Mouse (Mus musculus): ENCODE measurements around the gene Rgs7. TPM values are rescaled to one million over a fixed set of nuclear protein-coding genes. Genes with fewer than 3 reads are reported as not detected.

The Rgs7 gene
- polyA plus RNA-seq, 1 experiment: 0.42 TPM

- Histone ChIP-seq H3K27ac (ENCODE audit: insufficient read depth, low read length) (no peak overlapping the region), H3K4me1 (ENCODE audit: control insufficient read depth, insufficient read depth, low read length) (no peaks in the 10 kb centered on the region), H3K4me3 (ENCODE audit: insufficient read depth, low read length) (no peak overlapping the region)
- no peak for TF ChIP-seq CTCF (IDR thresholded peaks at IDR 0.05; ENCODE audit: borderline replicate concordance, insufficient read depth, low read length)
These were observed 418.6 kb downstream of the Rgs7 start for GRCm38 (mm10) chr1:175073500-175074232.

- Histone ChIP-seq H3K4me1 (ENCODE audit: control insufficient read depth, insufficient read depth, low read length) (no peaks in the 10 kb centered on the region), H3K27ac (ENCODE audit: insufficient read depth, low read length) (no peak overlapping the region), H3K4me3 (ENCODE audit: insufficient read depth, low read length) (no peak overlapping the region)
- TF ChIP-seq POLR2A (IDR thresholded peaks at IDR 0.05; ENCODE audit: low read depth, low read length) (no peak), CTCF (IDR thresholded peaks at IDR 0.05; ENCODE audit: borderline replicate concordance, insufficient read depth, low read length) (no peak)
These were observed 422.5 kb downstream of the Rgs7 start for GRCm38 (mm10) chr1:175069758-175070290.

- TF ChIP-seq CTCF (IDR thresholded peaks at IDR 0.05; ENCODE audit: borderline replicate concordance, insufficient read depth, low read length) (no peak), POLR2A (IDR thresholded peaks at IDR 0.05; ENCODE audit: low read depth, low read length) (no peak)
- Histone ChIP-seq H3K4me3 (ENCODE audit: insufficient read depth, low read length) (no peak overlapping the region), H3K27ac (ENCODE audit: insufficient read depth, low read length) (no peak overlapping the region), H3K4me1 (ENCODE audit: control insufficient read depth, insufficient read depth, low read length) (no peaks in the 10 kb centered on the region)
These were observed 443.2 kb downstream of the Rgs7 start for GRCm38 (mm10) chr1:175049121-175049520.

GRCm38 (mm10) chr1:175041167-175041817 is 451.0 kb downstream of the Rgs7 start:
- TF ChIP-seq CTCF (IDR thresholded peaks at IDR 0.05; ENCODE audit: borderline replicate concordance, insufficient read depth, low read length) (no peak), POLR2A (IDR thresholded peaks at IDR 0.05; ENCODE audit: low read depth, low read length) (no peak)

GRCm38 (mm10) chr1:175040038-175040437 is 452.3 kb downstream of the Rgs7 start:
- no peak for TF ChIP-seq CTCF (IDR thresholded peaks at IDR 0.05; ENCODE audit: borderline replicate concordance, insufficient read depth, low read length)
- TF ChIP-seq POLR2A (IDR thresholded peaks at IDR 0.05; ENCODE audit: low read depth, low read length): no peak
- H3K4me3 ChIP-seq (ENCODE audit: insufficient read depth, low read length): no peak overlapping the region
- H3K4me1 ChIP-seq (ENCODE audit: control insufficient read depth, insufficient read depth, low read length): no peaks in the 10 kb centered on the region
- no peak overlapping the region for H3K27ac ChIP-seq (ENCODE audit: insufficient read depth, low read length)

More at GRCm38 (mm10) chr1:175041167-175041817, 451.0 kb downstream of the Rgs7 start:
- Histone ChIP-seq H3K4me3 (ENCODE audit: insufficient read depth, low read length) (no peak overlapping the region), H3K27ac (ENCODE audit: insufficient read depth, low read length) (no peak overlapping the region), H3K4me1 (ENCODE audit: control insufficient read depth, insufficient read depth, low read length) (no peaks in the 10 kb centered on the region)

GRCm38 (mm10) chr1:175039567-175039966 is 452.7 kb downstream of the Rgs7 start:
- no peak for TF ChIP-seq POLR2A (IDR thresholded peaks at IDR 0.05; ENCODE audit: low read depth, low read length)
- no peak for TF ChIP-seq CTCF (IDR thresholded peaks at IDR 0.05; ENCODE audit: borderline replicate concordance, insufficient read depth, low read length)
- Histone ChIP-seq H3K4me3 (ENCODE audit: insufficient read depth, low read length) (no peak overlapping the region), H3K4me1 (ENCODE audit: control insufficient read depth, insufficient read depth, low read length) (no peaks in the 10 kb centered on the region), H3K27ac (ENCODE audit: insufficient read depth, low read length) (no peak overlapping the region)

- Histone ChIP-seq H3K4me1 (ENCODE audit: control insufficient read depth, insufficient read depth, low read length) (no peaks in the 10 kb centered on the region), H3K27ac (ENCODE audit: insufficient read depth, low read length) (peak overlapping the region; percentile 72), H3K4me3 (ENCODE audit: insufficient read depth, low read length) (no peak overlapping the region)
- no peak for TF ChIP-seq POLR2A (IDR thresholded peaks at IDR 0.05; ENCODE audit: low read depth, low read length)
- TF ChIP-seq CTCF (IDR thresholded peaks at IDR 0.05; ENCODE audit: borderline replicate concordance, insufficient read depth, low read length): no peak
These were observed 456.8 kb downstream of the Rgs7 start for GRCm38 (mm10) chr1:175035461-175035860.

GRCm38 (mm10) chr1:175032015-175032414 is 460.3 kb downstream of the Rgs7 start:
- H3K27ac ChIP-seq (ENCODE audit: insufficient read depth, low read length): peak overlapping the region; percentile 72; the same call in 1 of the 2 replicates
- no peaks in the 10 kb centered on the region for H3K4me1 ChIP-seq (ENCODE audit: control insufficient read depth, insufficient read depth, low read length)

GRCm38 (mm10) chr1:175028716-175029204 is 463.5 kb downstream of the Rgs7 start:
- H3K4me3 ChIP-seq (ENCODE audit: insufficient read depth, low read length): no peak overlapping the region
- peak overlapping the region; percentile 5; the same call in 1 of the 2 replicates for H3K27ac ChIP-seq (ENCODE audit: insufficient read depth, low read length)
- no peaks in the 10 kb centered on the region for H3K4me1 ChIP-seq (ENCODE audit: control insufficient read depth, insufficient read depth, low read length)
- TF ChIP-seq CTCF (IDR thresholded peaks at IDR 0.05; ENCODE audit: borderline replicate concordance, insufficient read depth, low read length): no peak
- TF ChIP-seq POLR2A (IDR thresholded peaks at IDR 0.05; ENCODE audit: low read depth, low read length): 0 out of 2 replicates have a peak, but pooled peaks have one; percentile 28

More at GRCm38 (mm10) chr1:175032015-175032414, 460.3 kb downstream of the Rgs7 start:
- H3K4me3 ChIP-seq (ENCODE audit: insufficient read depth, low read length): no peak overlapping the region
- no peak for TF ChIP-seq POLR2A (IDR thresholded peaks at IDR 0.05; ENCODE audit: low read depth, low read length)
- no peak for TF ChIP-seq CTCF (IDR thresholded peaks at IDR 0.05; ENCODE audit: borderline replicate concordance, insufficient read depth, low read length)
